Mouse (Mus musculus): ENCODE data around the gene Esm1. TPM values are rescaled to one million over a fixed set of nuclear protein-coding genes. Genes with fewer than 3 reads are reported as not detected.

Esm1 gene
- 3.7 and 4.4 TPM in 2 replicates for polyA plus RNA-seq (2014; fragmentation: Nextera tagmentation; extraction: Ambion mirVana)

DNA sequence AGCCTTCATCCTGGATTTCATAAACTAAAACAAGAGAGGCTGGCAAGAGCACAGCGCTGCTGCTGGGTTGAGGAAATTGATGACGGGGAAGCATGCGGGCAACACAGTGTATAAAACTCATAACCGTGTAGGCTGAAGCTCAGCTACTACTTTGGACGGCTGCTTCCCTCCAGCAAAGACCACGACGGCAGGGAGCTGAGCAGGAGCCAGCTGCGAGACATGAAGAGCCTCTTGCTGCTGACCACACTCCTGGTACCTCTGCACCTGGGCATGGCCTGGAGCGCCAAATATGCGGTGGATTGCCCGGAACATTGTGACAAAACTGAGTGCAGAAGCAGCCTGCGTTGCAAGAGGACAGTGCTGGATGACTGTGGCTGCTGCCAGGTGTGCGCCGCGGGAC lies at the start of gene Esm1:
Esm1 (plus strand) TSS at position 36 of the 400 bp plus-strand sequence.
- Histone ChIP-seq H3K4me2 (ENCODE audit: low read length) (peak within 1 kb of the TSS; percentile 9; the same call in 1 of the 2 replicates), H3K36me3 (ENCODE audit: control insufficient read depth, insufficient read depth, low read length) (no peaks in the 10 kb centered on the region), H3K27ac (ENCODE audit: low read depth) (no peak within 1 kb of the TSS), H3K9me3 (ENCODE audit: control insufficient read depth, low read length) (no peaks in the 10 kb centered on the region), H3K4me3 (ENCODE audit: low read depth, low read length) (0 out of 2 replicates have a peak within 1 kb of the TSS, but pooled peaks have one; percentile 1), H3K27me3 (replicated peaks; ENCODE audit: control insufficient read depth, insufficient read depth, low read length) (0 out of 2 replicates have a peak, but pooled peaks cover 7% of the 10 kb centered on the region), H3K4me1 (replicated peaks; ENCODE audit: control insufficient read depth, insufficient read depth, low read length) (no peaks in the 10 kb centered on the region), H3K9ac (ENCODE audit: low read length) (no peak within 1 kb of the TSS)
- 31% methylated on average over 15 of the region's 15 CpGs for WGBS
- ATAC-seq (replicated peaks; ENCODE audit: low FRiP score, low TSS enrichment, low read depth) (no peak), DNase-seq (ENCODE audit: low spot score) (no peak)

DNA sequence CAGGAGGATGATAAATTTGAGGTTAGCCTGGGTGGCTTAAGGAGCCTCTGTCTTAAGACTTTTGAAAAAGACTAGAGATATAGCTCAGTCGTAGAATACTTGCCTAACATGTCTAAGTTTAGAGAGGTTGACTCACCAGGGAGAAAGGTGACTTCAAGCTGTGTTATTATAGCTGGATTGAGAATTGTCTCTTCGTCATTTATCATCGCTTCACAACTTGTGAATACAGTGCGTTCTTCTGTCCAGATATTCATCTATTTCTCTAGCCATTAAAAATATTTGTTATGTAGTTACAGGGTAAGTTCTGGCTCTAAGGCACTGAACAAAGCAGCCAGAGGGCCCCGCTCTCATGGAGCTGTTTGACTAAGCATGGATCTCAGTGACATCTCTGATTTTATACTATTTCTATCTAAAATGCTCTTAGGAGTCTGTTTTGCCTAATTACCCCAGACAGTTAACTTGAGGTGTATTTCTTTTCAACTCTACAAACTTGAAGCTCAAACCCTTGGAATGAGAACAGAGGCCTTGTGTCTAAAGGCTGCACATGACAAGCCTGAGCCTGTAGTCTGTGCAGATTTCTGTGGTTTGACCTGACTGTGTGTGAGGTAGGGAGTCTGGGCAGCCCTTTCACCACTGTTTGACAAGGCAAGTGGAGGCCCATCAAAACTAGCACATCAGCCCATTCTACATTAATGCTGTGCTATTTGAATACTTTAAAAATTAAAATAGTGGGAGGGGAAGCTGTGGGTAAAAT lies 45.0 kb upstream of the Esm1 start:
- no peaks in the 10 kb centered on the region for H3K36me3 ChIP-seq (ENCODE audit: control insufficient read depth, insufficient read depth, low read length)
- ATAC-seq (replicated peaks; ENCODE audit: low FRiP score, low TSS enrichment, low read depth) (no peak), DNase-seq (ENCODE audit: low spot score) (no peak)
- 92% methylated on average over 5 of the region's 5 CpGs for whole genome bisulfite sequencing
- H3K4me1 ChIP-seq (replicated peaks; ENCODE audit: control insufficient read depth, insufficient read depth, low read length): no peaks in the 10 kb centered on the region
- H3K4me3 ChIP-seq (ENCODE audit: low read depth, low read length): no peak overlapping the region
- H3K27ac ChIP-seq (ENCODE audit: low read depth): no peak overlapping the region
- no peak overlapping the region for H3K4me2 ChIP-seq (ENCODE audit: low read length)
- no peaks in the 10 kb centered on the region for H3K9me3 ChIP-seq (ENCODE audit: control insufficient read depth, low read length)
- H3K9ac ChIP-seq (ENCODE audit: low read length): no peak overlapping the region
- no peaks in the 10 kb centered on the region for H3K27me3 ChIP-seq (replicated peaks; ENCODE audit: control insufficient read depth, insufficient read depth, low read length)

DNA sequence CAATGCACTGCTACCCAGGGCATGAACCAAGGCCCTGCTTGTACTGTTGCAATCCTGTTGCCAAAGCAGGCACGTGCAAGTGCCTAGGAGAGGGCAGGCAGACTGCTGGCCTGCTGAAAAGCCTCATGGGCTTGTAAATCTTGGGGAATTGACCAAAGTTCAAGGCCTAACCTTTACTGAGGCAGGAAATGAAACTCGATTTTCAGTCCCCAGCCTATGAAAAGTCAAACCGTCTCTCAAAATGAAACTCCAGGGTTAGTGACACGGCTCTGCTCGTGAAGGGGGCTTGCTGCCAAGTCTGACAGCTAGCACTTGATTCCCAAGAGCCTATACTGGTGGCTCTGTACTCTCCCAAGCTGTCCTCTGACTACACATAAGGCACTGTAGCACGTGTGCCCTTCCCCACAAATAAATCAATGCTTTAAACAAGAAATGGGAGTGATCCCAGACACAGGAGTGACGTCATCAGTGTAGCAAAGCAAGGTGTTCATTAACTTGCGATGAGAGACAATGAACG lies 41.4 kb upstream of the Esm1 start:
- Histone ChIP-seq H3K4me3 (ENCODE audit: low read depth, low read length) (no peak overlapping the region), H3K27me3 (replicated peaks; ENCODE audit: control insufficient read depth, insufficient read depth, low read length) (no peaks in the 10 kb centered on the region), H3K9ac (ENCODE audit: low read length) (no peak overlapping the region), H3K27ac (ENCODE audit: low read depth) (no peak overlapping the region), H3K4me2 (ENCODE audit: low read length) (no peak overlapping the region), H3K36me3 (ENCODE audit: control insufficient read depth, insufficient read depth, low read length) (no peaks in the 10 kb centered on the region), H3K4me1 (replicated peaks; ENCODE audit: control insufficient read depth, insufficient read depth, low read length) (no peaks in the 10 kb centered on the region), H3K9me3 (ENCODE audit: control insufficient read depth, low read length) (no peaks in the 10 kb centered on the region)
- DNase-seq (ENCODE audit: low spot score) (no peak), ATAC-seq (replicated peaks; ENCODE audit: low FRiP score, low TSS enrichment, low read depth) (no peak)
- 71% methylated on average over 9 of the region's 9 CpGs for WGBS

DNA sequence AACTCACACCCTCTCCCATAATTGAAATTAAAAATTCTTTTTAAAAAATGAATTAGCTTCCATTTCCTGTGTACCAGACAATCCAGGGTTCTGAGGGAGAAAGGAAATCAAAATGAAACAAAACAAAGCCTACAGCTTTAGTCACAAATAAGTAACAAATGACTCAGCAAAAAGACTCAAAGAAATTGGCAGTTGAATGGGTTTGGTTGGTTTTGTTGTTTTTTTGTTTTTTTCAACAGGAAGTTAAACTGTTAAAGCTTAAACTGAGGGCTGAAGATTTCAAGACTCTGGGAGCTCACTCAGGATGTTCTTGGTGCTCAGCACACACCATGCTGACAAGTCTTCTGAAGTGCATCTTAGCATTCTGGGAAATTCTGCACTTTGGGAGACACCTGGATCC lies 39.2 kb upstream of the Esm1 start:
- DNase-seq (ENCODE audit: low spot score) (no peak), ATAC-seq (replicated peaks; ENCODE audit: low FRiP score, low TSS enrichment, low read depth) (no peak)
- Histone ChIP-seq H3K36me3 (ENCODE audit: control insufficient read depth, insufficient read depth, low read length) (no peaks in the 10 kb centered on the region), H3K4me2 (ENCODE audit: low read length) (no peak overlapping the region), H3K27ac (ENCODE audit: low read depth) (no peak overlapping the region), H3K4me3 (ENCODE audit: low read depth, low read length) (no peak overlapping the region), H3K4me1 (replicated peaks; ENCODE audit: control insufficient read depth, insufficient read depth, low read length) (no peaks in the 10 kb centered on the region), H3K27me3 (replicated peaks; ENCODE audit: control insufficient read depth, insufficient read depth, low read length) (no peaks in the 10 kb centered on the region), H3K9me3 (ENCODE audit: control insufficient read depth, low read length) (no peaks in the 10 kb centered on the region), H3K9ac (ENCODE audit: low read length) (no peak overlapping the region)

DNA sequence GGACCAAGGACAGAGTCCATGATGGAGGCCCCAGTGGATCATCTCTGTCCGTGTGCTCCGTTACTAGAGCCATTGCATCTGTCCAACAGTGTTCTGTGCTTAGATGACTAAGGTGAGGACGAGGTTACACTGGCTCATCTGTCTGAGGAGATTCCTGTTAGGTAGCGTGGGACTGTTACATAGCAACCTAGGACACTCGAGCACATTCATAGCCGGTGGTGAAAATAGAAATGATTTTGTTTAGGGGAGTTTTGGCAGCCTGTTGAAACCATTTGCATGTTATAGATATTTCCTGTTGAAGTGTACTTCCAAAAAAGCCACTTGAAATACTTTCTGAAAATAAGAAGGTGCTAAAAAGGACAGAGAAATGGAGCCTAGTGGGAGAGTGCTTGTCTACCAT lies 35.3 kb upstream of the Esm1 start:
- Histone ChIP-seq H3K9me3 (ENCODE audit: control insufficient read depth, low read length) (no peaks in the 10 kb centered on the region), H3K4me3 (ENCODE audit: low read depth, low read length) (no peak overlapping the region), H3K27me3 (replicated peaks; ENCODE audit: control insufficient read depth, insufficient read depth, low read length) (no peaks in the 10 kb centered on the region), H3K4me1 (replicated peaks; ENCODE audit: control insufficient read depth, insufficient read depth, low read length) (no peaks in the 10 kb centered on the region), H3K27ac (ENCODE audit: low read depth) (no peak overlapping the region), H3K4me2 (ENCODE audit: low read length) (no peak overlapping the region), H3K9ac (ENCODE audit: low read length) (no peak overlapping the region), H3K36me3 (ENCODE audit: control insufficient read depth, insufficient read depth, low read length) (no peaks in the 10 kb centered on the region)
- WGBS: 79% methylated on average over 6 of the region's 6 CpGs
- ATAC-seq (replicated peaks; ENCODE audit: low FRiP score, low TSS enrichment, low read depth) (no peak), DNase-seq (ENCODE audit: low spot score) (no peak)

DNA sequence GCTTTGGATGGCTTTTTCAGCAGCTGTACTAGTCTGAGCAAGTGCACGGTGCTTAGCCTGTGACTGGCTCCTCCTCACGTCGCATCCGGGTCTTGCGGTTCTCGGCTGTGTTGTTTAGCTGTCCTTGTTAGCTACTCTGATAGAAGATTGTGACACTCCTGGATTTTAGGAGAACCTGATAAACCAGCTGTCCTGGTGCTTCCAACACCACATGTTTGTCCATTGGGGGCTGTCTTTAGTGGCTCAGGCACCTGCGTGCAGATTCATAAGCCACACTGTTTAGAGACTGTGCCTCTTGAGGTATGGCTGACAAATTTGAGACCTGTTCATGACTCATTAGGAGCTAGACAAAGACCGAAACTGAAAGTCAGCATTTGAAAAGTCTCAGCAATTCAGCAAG lies 26.1 kb upstream of the Esm1 start:
- no peak for DNase-seq (ENCODE audit: low spot score)
- Histone ChIP-seq H3K27me3 (replicated peaks; ENCODE audit: control insufficient read depth, insufficient read depth, low read length) (no peaks in the 10 kb centered on the region), H3K4me2 (ENCODE audit: low read length) (no peak overlapping the region), H3K4me1 (replicated peaks; ENCODE audit: control insufficient read depth, insufficient read depth, low read length) (no peaks in the 10 kb centered on the region), H3K27ac (ENCODE audit: low read depth) (no peak overlapping the region), H3K9me3 (ENCODE audit: control insufficient read depth, low read length) (no peaks in the 10 kb centered on the region), H3K36me3 (ENCODE audit: control insufficient read depth, insufficient read depth, low read length) (no peaks in the 10 kb centered on the region), H3K9ac (ENCODE audit: low read length) (no peak overlapping the region), H3K4me3 (ENCODE audit: low read depth, low read length) (no peak overlapping the region)
- no peak for ATAC-seq (replicated peaks; ENCODE audit: low FRiP score, low TSS enrichment, low read depth)
- whole genome bisulfite sequencing: 92% methylated on average over 8 of the region's 8 CpGs

DNA sequence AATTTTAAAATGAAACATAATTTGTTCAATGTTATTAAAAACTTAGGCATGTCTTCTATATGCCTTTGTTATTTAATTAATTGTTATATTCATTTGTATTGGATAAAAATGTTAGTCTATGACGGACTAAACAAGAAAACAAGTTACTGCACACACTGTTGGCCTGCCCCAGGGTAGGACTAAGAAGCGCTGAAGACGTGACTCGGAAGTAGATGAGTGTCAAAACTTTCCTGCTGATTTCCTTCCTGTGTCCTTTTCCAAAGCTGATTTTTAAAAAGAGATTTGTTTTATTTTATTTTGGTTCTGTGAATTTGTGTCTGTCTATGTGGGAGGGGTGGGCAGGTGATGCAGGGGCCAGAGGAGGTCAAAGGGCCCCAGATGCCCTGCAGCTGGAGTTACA lies 25.7 kb upstream of the Esm1 start:
- no peaks in the 10 kb centered on the region for H3K9me3 ChIP-seq (ENCODE audit: control insufficient read depth, low read length)
- no peak for DNase-seq (ENCODE audit: low spot score)
- no peak for ATAC-seq (replicated peaks; ENCODE audit: low FRiP score, low TSS enrichment, low read depth)
- 91% methylated on average over 4 of the region's 4 CpGs for WGBS
- H3K4me3 ChIP-seq (ENCODE audit: low read depth, low read length): no peak overlapping the region
- no peak overlapping the region for H3K9ac ChIP-seq (ENCODE audit: low read length)
- no peaks in the 10 kb centered on the region for H3K27me3 ChIP-seq (replicated peaks; ENCODE audit: control insufficient read depth, insufficient read depth, low read length)
- H3K4me2 ChIP-seq (ENCODE audit: low read length): no peak overlapping the region
- H3K4me1 ChIP-seq (replicated peaks; ENCODE audit: control insufficient read depth, insufficient read depth, low read length): no peaks in the 10 kb centered on the region
- H3K36me3 ChIP-seq (ENCODE audit: control insufficient read depth, insufficient read depth, low read length): no peaks in the 10 kb centered on the region
- no peak overlapping the region for H3K27ac ChIP-seq (ENCODE audit: low read depth)

DNA sequence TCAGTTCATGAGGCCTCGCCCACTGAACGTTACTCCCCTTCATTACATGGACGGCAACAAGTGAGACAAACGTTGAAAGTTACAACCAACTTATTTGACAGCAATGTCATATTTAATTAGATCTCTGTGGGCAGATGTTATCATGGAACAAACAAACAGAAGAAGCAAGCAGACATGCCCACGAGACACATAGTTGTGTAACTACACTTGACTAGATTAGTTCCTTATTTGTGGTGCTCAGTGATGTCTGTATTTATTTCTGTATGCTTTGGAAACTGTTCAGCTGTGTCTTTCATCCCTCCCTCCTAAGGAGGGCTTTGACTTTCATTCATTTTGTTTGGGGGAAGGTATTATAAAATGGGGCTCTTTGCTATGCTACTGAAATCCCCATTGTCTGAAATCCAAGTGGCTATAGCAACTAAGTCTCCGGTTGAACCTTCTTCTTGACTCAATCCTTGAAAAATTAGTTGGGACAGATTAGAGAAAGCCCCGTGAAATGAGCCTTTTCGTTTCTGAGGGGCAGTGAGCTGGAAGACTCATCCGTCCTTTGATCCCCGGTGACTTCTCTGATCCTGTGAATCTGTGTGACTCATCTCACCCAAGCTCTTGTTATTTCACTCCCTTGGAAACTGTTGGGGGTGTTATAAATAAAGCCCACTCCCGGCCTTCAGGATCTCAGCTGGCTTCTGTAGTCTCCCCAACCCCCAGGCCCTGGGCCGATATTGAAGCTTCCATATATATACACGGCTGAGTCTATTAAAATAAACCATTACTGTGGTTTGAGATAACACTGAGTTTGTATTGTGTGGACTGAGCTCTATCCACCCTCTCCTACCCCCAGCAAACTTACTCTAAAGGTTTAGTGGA lies 12.4 kb upstream of the Esm1 start:
- H3K36me3 ChIP-seq (ENCODE audit: control insufficient read depth, insufficient read depth, low read length): no peaks in the 10 kb centered on the region
- no peak overlapping the region for H3K4me2 ChIP-seq (ENCODE audit: low read length)
- 63% methylated on average over 13 of the region's 13 CpGs for WGBS
- H3K4me1 ChIP-seq (replicated peaks; ENCODE audit: control insufficient read depth, insufficient read depth, low read length): no peaks in the 10 kb centered on the region
- ATAC-seq (replicated peaks; ENCODE audit: low FRiP score, low TSS enrichment, low read depth) (no peak), DNase-seq (ENCODE audit: low spot score) (peak; percentile 25)
- no peaks in the 10 kb centered on the region for H3K9me3 ChIP-seq (ENCODE audit: control insufficient read depth, low read length)
- no peaks in the 10 kb centered on the region for H3K27me3 ChIP-seq (replicated peaks; ENCODE audit: control insufficient read depth, insufficient read depth, low read length)
- H3K4me3 ChIP-seq (ENCODE audit: low read depth, low read length): no peak overlapping the region
- H3K9ac ChIP-seq (ENCODE audit: low read length): no peak overlapping the region
- no peak overlapping the region for H3K27ac ChIP-seq (ENCODE audit: low read depth)

All from intestine, embryonic 14.5 days (tissue).